Mouse (Mus musculus) limb, embryonic 15.5 days (tissue): ENCODE results near the gene Dguok. TPM values are rescaled to one million over a fixed set of nuclear protein-coding genes. Genes with fewer than 3 reads are reported as not detected.

Experiments used
- ATAC-seq: fragments of 200-750 bp; cut with Nextera tagmentation; 2 replicates; pipeline ENCODE4 v1.8.0; 2017; ENCODE audit warnings: low read depth, moderate TSS enrichment; ENCODE audit not compliant: insufficient number of reproducible peaks, low FRiP score, low TSS enrichment
- H3K27ac ChIP-seq: fragments of 300-500 bp; sonication (generic); 2 replicates; pipeline ENCODE4 v1.5.1; 2015; ENCODE audit warnings: moderate library complexity, mild to moderate bottlenecking, inconsistent platforms
- H3K27me3 ChIP-seq: fragments of 300-500 bp; sonication (generic); 2 replicates; pipeline ENCODE4 v1.6.1; 2015; ENCODE audit warnings: inconsistent platforms
- H3K36me3 ChIP-seq: fragments of 300-500 bp; sonication (generic); 2 replicates; pipeline ENCODE4 v1.6.1; 2015; ENCODE audit warnings: inconsistent platforms
- H3K4me1 ChIP-seq: fragments of 300-500 bp; sonication (generic); 2 replicates; pipeline ENCODE4 v1.6.1; 2015; ENCODE audit warnings: inconsistent platforms
- H3K4me2 ChIP-seq: fragments of 300-500 bp; sonication (generic); 2 replicates; pipeline ENCODE4 v1.6.1; 2015; ENCODE audit warnings: mild to moderate bottlenecking, inconsistent platforms
- H3K4me3 ChIP-seq: fragments of 300-500 bp; sonication (generic); 2 replicates; pipeline ENCODE4 v1.5.1; 2015; ENCODE audit warnings: mild to moderate bottlenecking, inconsistent platforms
- H3K9ac ChIP-seq: fragments of 300-500 bp; sonication (generic); 2 replicates; pipeline ENCODE4 v1.6.1; 2015; ENCODE audit warnings: inconsistent platforms
- H3K9me3 ChIP-seq: fragments of 300-500 bp; sonication (generic); 2 replicates; pipeline ENCODE4 v1.6.1; 2016; ENCODE audit warnings: inconsistent platforms
- WGBS: fragments of 180-500 bp; shearing (Covaris S2); methylation state at CpG from one replicate; pipeline ENCODE4 v1.1.7; 2015; 5-methylcytosine and 5-hydroxymethylcytosine counted together
- polyA plus RNA-seq: library from polyadenylated mRNA; unstranded; fragments of >200 nt; fragmentation: Nextera tagmentation; extraction: Ambion mirVana; gene quantifications from 2 replicates; pipeline ENCODE4 v1.2.1, GENCODE M21; 2015

The Dguok gene
- polyA plus RNA-seq, 1 experiment from 2014 or later, result 86.6 TPM

DNA sequence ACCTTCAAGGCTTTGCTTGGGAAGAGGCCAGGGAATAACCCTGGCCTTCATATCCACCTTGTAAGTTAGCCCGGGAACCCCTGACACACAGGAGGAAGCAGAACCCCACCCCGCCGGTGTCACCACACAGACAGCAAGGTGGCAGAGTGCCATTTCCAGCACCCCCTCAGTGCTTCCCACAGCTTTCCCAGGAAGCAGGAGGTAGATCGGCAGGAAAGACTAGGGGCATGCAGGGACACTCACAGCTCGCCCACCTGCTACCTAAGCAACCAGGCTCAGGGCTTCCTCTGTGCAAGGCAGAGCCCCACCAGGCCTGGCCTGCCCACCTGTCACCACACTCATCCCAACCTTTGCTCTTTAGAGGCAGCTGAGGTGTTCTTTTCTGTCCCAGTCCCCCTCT, 67.0 kb downstream of the Dguok start:
- Histone ChIP-seq H3K4me3 (peak overlapping the region; percentile 80), H3K4me1 (peaks cover 75% of the 10 kb centered on the region), H3K36me3 (0 out of 2 replicates have a peak, but pooled peaks cover 4% of the 10 kb centered on the region), H3K27me3 (no peaks in the 10 kb centered on the region), H3K27ac (peak overlapping the region; percentile 94), H3K9ac (peak overlapping the region; percentile 82; the same call in 1 of the 2 replicates), H3K9me3 (no peaks in the 10 kb centered on the region), H3K4me2 (peak overlapping the region; percentile 76)
- 58% methylated on average over 5 of the region's 5 CpGs for WGBS
- ATAC-seq, result no peak

GRCm38 (mm10) chr6:83439119-83439767, 67.5 kb downstream of the Dguok start:
- peak overlapping the region; percentile 82; the same call in 1 of the 2 replicates for H3K9ac ChIP-seq
- peak overlapping the region; percentile 76 for H3K4me2 ChIP-seq
- ATAC-seq, result no peak
- 0 out of 2 replicates have a peak overlapping the region, but pooled peaks have one; percentile 28 for H3K27ac ChIP-seq
- 81% methylated on average over 13 of the region's 13 CpGs for WGBS
- H3K4me1 ChIP-seq, result peaks cover 71% of the 10 kb centered on the region
- no peaks in the 10 kb centered on the region for H3K27me3 ChIP-seq
- H3K36me3 ChIP-seq, result 0 out of 2 replicates have a peak, but pooled peaks cover 9% of the 10 kb centered on the region
- no peaks in the 10 kb centered on the region for H3K9me3 ChIP-seq
- peak overlapping the region; percentile 80 for H3K4me3 ChIP-seq

- WGBS, result 73% methylated on average over 3 of the region's 3 CpGs
- no peaks in the 10 kb centered on the region for H3K27me3 ChIP-seq
- H3K4me2 ChIP-seq, result peak overlapping the region; percentile 76; the same call in 1 of the 2 replicates
- peak overlapping the region; percentile 28; the same call in 1 of the 2 replicates for H3K27ac ChIP-seq
- no peak for ATAC-seq
- H3K9me3 ChIP-seq, result no peaks in the 10 kb centered on the region
- H3K9ac ChIP-seq, result no peak overlapping the region
- 0 out of 2 replicates have a peak, but pooled peaks cover 10% of the 10 kb centered on the region for H3K36me3 ChIP-seq
- peaks cover 69% of the 10 kb centered on the region for H3K4me1 ChIP-seq
- H3K4me3 ChIP-seq, result no peak overlapping the region
Observed at GRCm38 (mm10) chr6:83438584-83438983, 68.2 kb downstream of the Dguok start.

- H3K27ac ChIP-seq, result no peak overlapping the region
- H3K27me3 ChIP-seq, result no peaks in the 10 kb centered on the region
- no peaks in the 10 kb centered on the region for H3K9me3 ChIP-seq
- H3K9ac ChIP-seq, result no peak overlapping the region
- peaks cover 10% of the 10 kb centered on the region; the same call in 1 of the 2 replicates for H3K36me3 ChIP-seq
- H3K4me1 ChIP-seq, result peaks cover 65% of the 10 kb centered on the region
- no peak overlapping the region for H3K4me3 ChIP-seq
- no peak for ATAC-seq
- WGBS, result 48% methylated on average over 3 of the region's 3 CpGs
- H3K4me2 ChIP-seq, result no peak overlapping the region
Observed at GRCm38 (mm10) chr6:83437802-83438201, 69.0 kb downstream of the Dguok start.

- Histone ChIP-seq H3K36me3 (peaks cover 13% of the 10 kb centered on the region; the same call in 1 of the 2 replicates), H3K4me1 (peaks cover 62% of the 10 kb centered on the region), H3K27me3 (no peaks in the 10 kb centered on the region)
Observed at GRCm38 (mm10) chr6:83437225-83437624, 69.5 kb downstream of the Dguok start.

DNA sequence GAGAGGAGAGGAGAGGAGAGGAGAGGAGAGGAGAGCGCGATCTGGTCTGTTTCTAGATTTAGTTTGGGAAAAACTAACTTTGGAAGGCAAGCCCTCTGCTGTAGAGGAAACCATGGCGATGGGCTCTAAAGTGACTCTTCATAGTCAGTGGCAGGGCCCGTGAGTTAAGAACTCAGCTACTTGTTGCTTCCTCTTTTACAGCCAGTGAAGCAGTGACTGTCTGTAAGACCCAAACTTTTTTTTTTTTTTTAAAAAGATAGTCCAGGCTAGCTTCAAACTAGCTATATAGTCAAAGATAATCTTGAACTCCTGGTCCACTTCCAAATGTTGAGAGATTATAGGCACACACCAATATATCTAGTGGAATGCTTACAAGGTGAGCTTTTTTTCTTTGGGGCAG, 70.2 kb downstream of the Dguok start:
- 84% methylated on average over 4 of the region's 4 CpGs for WGBS
- Histone ChIP-seq H3K9ac (no peak overlapping the region), H3K27ac (no peak overlapping the region), H3K9me3 (no peaks in the 10 kb centered on the region), H3K4me1 (peaks cover 63% of the 10 kb centered on the region), H3K4me3 (no peak overlapping the region), H3K4me2 (no peak overlapping the region), H3K36me3 (peaks cover 15% of the 10 kb centered on the region; the same call in 1 of the 2 replicates), H3K27me3 (no peaks in the 10 kb centered on the region)
- no peak for ATAC-seq

More at GRCm38 (mm10) chr6:83437225-83437624, 69.5 kb downstream of the Dguok start:
- Histone ChIP-seq H3K27ac (no peak overlapping the region), H3K9me3 (no peaks in the 10 kb centered on the region), H3K4me3 (no peak overlapping the region), H3K9ac (no peak overlapping the region), H3K4me2 (no peak overlapping the region)
- no peak for ATAC-seq
- WGBS, result 77% methylated on average over 3 of the region's 3 CpGs

- Histone ChIP-seq H3K27me3 (no peaks in the 10 kb centered on the region), H3K4me3 (no peak overlapping the region), H3K27ac (no peak overlapping the region), H3K9ac (no peak overlapping the region), H3K4me2 (no peak overlapping the region), H3K36me3 (peaks cover 19% of the 10 kb centered on the region; the same call in 1 of the 2 replicates), H3K4me1 (peaks cover 57% of the 10 kb centered on the region), H3K9me3 (no peaks in the 10 kb centered on the region)
- 64% methylated on average over 5 of the region's 5 CpGs for WGBS
- ATAC-seq, result no peak
Observed at GRCm38 (mm10) chr6:83435174-83435573, 71.6 kb downstream of the Dguok start.

DNA sequence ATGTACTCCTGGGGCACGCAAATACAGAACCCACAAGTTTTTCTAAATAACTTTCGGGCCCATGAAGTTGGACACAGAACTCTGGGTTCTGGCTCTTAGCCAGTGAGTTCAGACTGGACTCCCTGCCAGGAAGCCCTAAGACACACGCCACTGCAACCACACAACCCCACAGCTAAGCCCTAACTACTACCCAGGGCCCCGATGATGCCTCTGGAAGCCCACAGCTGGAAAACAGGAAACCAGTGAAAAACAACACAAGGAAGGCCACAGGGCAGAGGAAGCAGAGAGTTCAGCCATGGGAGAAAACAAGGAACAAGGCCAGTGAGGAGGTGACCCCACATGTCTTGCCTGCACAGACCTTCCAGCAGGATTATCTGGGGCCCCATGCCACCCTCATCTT, 73.2 kb downstream of the Dguok start:
- no peak overlapping the region for H3K9ac ChIP-seq
- H3K4me1 ChIP-seq, result peaks cover 43% of the 10 kb centered on the region
- H3K27ac ChIP-seq, result peak overlapping the region; percentile 73
- no peak overlapping the region for H3K4me3 ChIP-seq
- H3K9me3 ChIP-seq, result no peaks in the 10 kb centered on the region
- H3K36me3 ChIP-seq, result peaks cover 22% of the 10 kb centered on the region; the same call in 1 of the 2 replicates
- 63% methylated on average over 4 of the region's 4 CpGs for WGBS
- H3K4me2 ChIP-seq, result no peak overlapping the region
- no peak for ATAC-seq
- H3K27me3 ChIP-seq, result no peaks in the 10 kb centered on the region

DNA sequence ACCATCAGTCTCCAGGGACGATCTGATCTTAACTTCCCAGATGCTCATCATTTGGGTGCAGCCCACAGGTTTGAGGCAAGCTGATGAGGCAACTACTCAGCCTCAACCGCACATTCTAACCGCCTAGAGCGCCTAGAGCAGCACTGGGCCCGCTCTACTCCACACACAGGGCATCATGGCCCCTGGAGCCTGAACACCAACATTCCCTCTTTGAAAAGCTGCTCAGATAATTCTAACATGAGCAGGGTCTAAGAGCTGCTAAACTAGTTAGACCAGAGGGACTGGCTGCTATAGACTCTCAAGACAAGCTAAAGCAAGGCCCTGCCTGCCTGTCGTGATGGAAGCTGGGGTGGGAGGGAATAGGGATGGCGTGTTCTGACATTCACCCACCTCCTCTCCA, 73.8 kb downstream of the Dguok start:
- ATAC-seq, result peak; percentile 53; the same call in 1 of the 2 replicates

More for the DNA sequence above, 73.8 kb downstream of the Dguok start:
- Histone ChIP-seq H3K36me3 (peaks cover 22% of the 10 kb centered on the region; the same call in 1 of the 2 replicates), H3K9me3 (no peaks in the 10 kb centered on the region), H3K27ac (peak overlapping the region; percentile 74), H3K27me3 (no peaks in the 10 kb centered on the region), H3K4me3 (no peak overlapping the region), H3K9ac (no peak overlapping the region), H3K4me1 (peaks cover 43% of the 10 kb centered on the region), H3K4me2 (no peak overlapping the region)
- 78% methylated on average over 7 of the region's 7 CpGs for WGBS

Other genes starting within 250 kb of the Dguok start
- gene Mthfd2, start 181.1 kb downstream of the Dguok start, polyA plus RNA-seq, result 31.1 and 34.0 TPM in 2 replicates
- gene Mob1a, start 181.0 kb downstream of the Dguok start, polyA plus RNA-seq, result 67.8 and 68.7 TPM in 2 replicates
- 102 and 104 TPM in 2 replicates for gene Bola3, start 157.8 kb downstream of the Dguok start, polyA plus RNA-seq
- 57.1 and 59.5 TPM in 2 replicates for gene Tet3, start 47.9 kb downstream of the Dguok start, polyA plus RNA-seq
- 9.5 and 12.7 TPM in 2 replicates for gene Actg2, start 29.3 kb upstream of the Dguok start, polyA plus RNA-seq
- 30.8 and 34.2 TPM in 2 replicates for gene Stambp, start 65.8 kb upstream of the Dguok start, polyA plus RNA-seq
- gene Clec4f, start 149.2 kb upstream of the Dguok start, polyA plus RNA-seq, result not detected in 2 replicates
- gene Cd207, start 170.9 kb upstream of the Dguok start, polyA plus RNA-seq, result not detected in 2 replicates
- gene Vax2, start 204.3 kb upstream of the Dguok start, polyA plus RNA-seq, result 1.2 and 1.3 TPM in 2 replicates
- gene Atp6v1b1, start 236.0 kb upstream of the Dguok start, polyA plus RNA-seq, result not detected in 2 replicates